Mouse (Mus musculus) spleen, adult 2 months (tissue): ENCODE data around the gene Stac3. TPM values are rescaled to one million over a fixed set of nuclear protein-coding genes. Genes with fewer than 3 reads are reported as not detected.

Experiments
- DNase-seq, 2 experiments: peaks; one replicate each; pipeline versions ENCODE4 v3.0.0 to v3.0.0-alpha.2; 2012 to 2021; ENCODE audit warnings: low spot score in 2 of 2, low read depth in 1 of 2
- H3K27ac ChIP-seq: fragments of 200-500 bp; 2 replicates; pipeline ENCODE4 v1.5.1; 2012; ENCODE audit warnings: low read length, inconsistent platforms; ENCODE audit not compliant: insufficient read depth
- H3K27me3 ChIP-seq: fragments of 200-500 bp; 2 replicates; pipeline ENCODE4 v1.6.1; 2012; ENCODE audit warnings: mild to moderate bottlenecking, moderate library complexity, low read length, inconsistent platforms; ENCODE audit not compliant: control insufficient read depth, insufficient read depth
- H3K36me3 ChIP-seq: fragments of 200-500 bp; 2 replicates; pipeline ENCODE4 v1.6.1; 2012; ENCODE audit warnings: mild to moderate bottlenecking, low read length, inconsistent platforms; ENCODE audit not compliant: control insufficient read depth, insufficient read depth
- H3K4me1 ChIP-seq: fragments of 200-500 bp; 2 replicates; pipeline ENCODE4 v1.6.1; 2011; ENCODE audit warnings: inconsistent platforms; ENCODE audit not compliant: control insufficient read depth, insufficient read depth, insufficient read length
- H3K4me3 ChIP-seq: fragments of 200-500 bp; 2 replicates; pipeline ENCODE4 v1.5.1; 2011; ENCODE audit warnings: mild to moderate bottlenecking, inconsistent platforms; ENCODE audit not compliant: insufficient read depth, insufficient read length; ENCODE audit errors: extremely low read depth
- CTCF ChIP-seq: fragments of 200-500 bp; IDR thresholded peaks from 2 replicates; pipeline ENCODE4 v1.5.1; 2011; ENCODE audit warnings: mild to moderate bottlenecking, inconsistent platforms; ENCODE audit not compliant: insufficient read depth, insufficient read length, insufficient replicate concordance; ENCODE audit errors: extremely low read depth
- POLR2A ChIP-seq: fragments of 200-500 bp; IDR thresholded peaks from 2 replicates; pipeline ENCODE4 v1.6.1; 2011; ENCODE audit warnings: low read depth, low read length, inconsistent platforms
- WGBS: fragments of 180-500 bp; shearing (Covaris S2); methylation state at CpG from one replicate; pipeline ENCODE4 v1.1.7; 2018; 5-methylcytosine and 5-hydroxymethylcytosine counted together
- polyA plus RNA-seq: library from polyadenylated mRNA; depleted of rRNA; stranded (reverse); fragments of >200 nt; gene quantifications from 2 replicates; pipeline ENCODE4 v1.2.3, GENCODE M21; 2012; rRNA removed

The Stac3 gene
- 2.0 and 2.2 TPM in 2 replicates for polyA plus RNA-seq

DNA sequence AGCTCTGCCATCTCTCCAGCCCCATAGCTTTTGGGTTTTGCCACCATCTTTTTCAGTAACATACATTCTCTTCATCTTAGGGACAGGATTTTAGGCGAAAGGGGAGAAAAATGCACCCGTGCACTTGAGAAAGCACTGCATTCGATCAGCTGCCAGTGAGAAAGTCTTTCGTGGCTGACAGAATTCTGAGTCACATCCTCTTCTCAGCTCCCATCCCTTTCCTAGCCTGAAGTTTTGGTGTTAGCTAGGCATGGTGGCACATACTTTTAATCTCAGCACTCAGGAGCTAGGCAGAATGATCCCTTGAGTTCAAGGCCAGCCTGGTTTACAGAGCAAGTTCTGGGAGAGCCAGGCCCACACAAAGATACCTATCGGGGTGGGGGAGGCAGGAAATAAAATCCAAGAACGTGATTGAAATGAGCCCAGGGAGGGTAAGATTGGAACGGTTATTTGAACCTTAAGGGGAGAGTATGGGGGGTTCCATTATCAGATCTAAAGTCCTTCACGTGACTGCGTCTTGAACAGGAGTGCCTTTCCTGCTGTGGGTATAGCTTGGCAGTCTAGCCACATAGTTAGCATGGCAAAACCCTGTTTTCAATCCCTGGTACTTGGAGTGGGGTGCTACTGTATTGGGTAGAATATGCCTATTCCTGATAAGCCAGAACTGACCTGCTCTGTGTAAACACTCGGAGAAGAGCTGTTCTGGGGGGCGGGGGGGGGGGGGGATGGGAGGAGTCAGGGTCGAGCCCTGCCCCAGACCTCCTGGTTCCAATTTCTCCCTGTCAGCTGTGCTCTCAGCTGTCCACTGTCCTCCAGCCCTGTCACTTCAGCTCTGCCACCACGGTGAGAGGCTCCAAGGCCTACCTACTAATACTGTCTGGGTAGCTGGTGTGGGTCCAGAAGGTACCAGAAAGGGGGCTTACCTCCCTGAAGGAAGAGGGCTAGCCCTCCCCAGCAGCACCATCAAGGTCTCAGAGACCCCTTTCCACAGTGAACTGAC is at the start of gene Stac3:
Gene Stac3, plus strand, starts transcription at position 793 of the 1,000 bp plus-strand sequence.
- Histone ChIP-seq H3K36me3 (peaks cover 25% of the 10 kb centered on the region), H3K4me3 (no peak within 1 kb of the TSS), H3K4me1 (no peaks in the 10 kb centered on the region), H3K27me3 (no peaks in the 10 kb centered on the region), H3K27ac (no peak within 1 kb of the TSS)
- no peak for DNase-seq
- WGBS, result 84% methylated on average over 13 of the region's 13 CpGs
- TF ChIP-seq POLR2A, result no peak
- no peak for TF ChIP-seq CTCF

DNA sequence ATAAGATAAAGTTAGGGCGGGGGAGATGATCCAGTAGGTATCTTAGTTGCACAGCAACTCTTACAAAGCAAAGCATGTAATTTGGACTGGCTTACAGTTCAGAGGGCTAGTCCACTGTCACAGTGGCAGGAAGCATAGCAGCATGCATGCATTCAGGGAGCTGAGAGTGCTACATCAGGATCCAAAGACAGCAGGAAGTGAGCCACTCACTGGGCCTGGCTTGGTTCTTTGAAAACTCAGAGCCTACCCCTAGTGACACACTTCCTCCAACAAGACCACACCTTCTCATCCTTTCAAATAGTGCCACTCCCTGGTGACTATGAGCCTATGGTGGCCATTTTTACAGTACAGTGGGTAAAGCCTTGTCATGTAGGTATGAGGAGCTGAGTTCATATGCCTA is 47.8 kb upstream of the Stac3 start:
- no peaks in the 10 kb centered on the region for H3K4me1 ChIP-seq
- TF ChIP-seq POLR2A (no peak), CTCF (no peak)
- H3K4me3 ChIP-seq, result no peak overlapping the region
- H3K27ac ChIP-seq, result no peak overlapping the region
- WGBS, result 88% methylated on average over 1 of the region's 1 CpGs
- H3K27me3 ChIP-seq, result no peaks in the 10 kb centered on the region
- DNase-seq, result no peak
- peaks cover 17% of the 10 kb centered on the region for H3K36me3 ChIP-seq

DNA sequence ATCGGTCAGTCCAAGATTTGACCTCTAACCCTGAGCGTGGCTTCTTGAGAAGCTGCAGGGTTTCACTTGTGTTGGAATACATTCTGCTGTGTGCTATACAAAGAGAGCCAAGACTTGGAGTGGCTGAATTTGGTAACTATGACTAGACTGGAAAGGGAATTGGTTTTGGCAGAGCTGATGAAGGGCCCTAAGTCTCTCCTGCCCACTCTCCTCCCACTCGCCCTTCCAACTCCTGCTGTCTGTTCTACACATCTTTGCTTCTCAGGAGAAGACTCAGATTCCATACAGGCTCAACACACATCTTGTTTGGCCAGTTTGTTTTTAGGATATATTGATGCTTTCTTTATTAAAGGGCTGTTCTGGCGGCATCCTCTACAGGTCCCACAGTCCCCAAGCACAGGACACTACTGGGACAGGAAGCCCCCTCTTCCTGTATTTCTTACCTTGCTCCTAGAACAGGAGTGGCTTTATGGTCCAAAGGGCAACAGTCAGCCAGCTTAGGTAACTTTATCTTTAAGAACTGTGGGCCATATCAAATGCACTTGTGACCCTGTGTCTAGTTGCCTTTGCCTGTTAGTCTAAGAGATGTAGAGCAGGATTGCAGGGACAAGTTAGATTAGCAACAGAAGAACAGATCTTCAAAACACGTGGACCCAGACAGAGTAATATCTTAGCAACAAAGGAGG is 38.9 kb upstream of the Stac3 start:
- TF ChIP-seq POLR2A (no peak), CTCF (no peak)
- peaks cover 18% of the 10 kb centered on the region for H3K36me3 ChIP-seq
- no peak overlapping the region for H3K27ac ChIP-seq
- no peaks in the 10 kb centered on the region for H3K27me3 ChIP-seq
- no peak for DNase-seq
- H3K4me3 ChIP-seq, result no peak overlapping the region
- H3K4me1 ChIP-seq, result no peaks in the 10 kb centered on the region
- WGBS, result 91% methylated on average over 5 of the region's 5 CpGs

DNA sequence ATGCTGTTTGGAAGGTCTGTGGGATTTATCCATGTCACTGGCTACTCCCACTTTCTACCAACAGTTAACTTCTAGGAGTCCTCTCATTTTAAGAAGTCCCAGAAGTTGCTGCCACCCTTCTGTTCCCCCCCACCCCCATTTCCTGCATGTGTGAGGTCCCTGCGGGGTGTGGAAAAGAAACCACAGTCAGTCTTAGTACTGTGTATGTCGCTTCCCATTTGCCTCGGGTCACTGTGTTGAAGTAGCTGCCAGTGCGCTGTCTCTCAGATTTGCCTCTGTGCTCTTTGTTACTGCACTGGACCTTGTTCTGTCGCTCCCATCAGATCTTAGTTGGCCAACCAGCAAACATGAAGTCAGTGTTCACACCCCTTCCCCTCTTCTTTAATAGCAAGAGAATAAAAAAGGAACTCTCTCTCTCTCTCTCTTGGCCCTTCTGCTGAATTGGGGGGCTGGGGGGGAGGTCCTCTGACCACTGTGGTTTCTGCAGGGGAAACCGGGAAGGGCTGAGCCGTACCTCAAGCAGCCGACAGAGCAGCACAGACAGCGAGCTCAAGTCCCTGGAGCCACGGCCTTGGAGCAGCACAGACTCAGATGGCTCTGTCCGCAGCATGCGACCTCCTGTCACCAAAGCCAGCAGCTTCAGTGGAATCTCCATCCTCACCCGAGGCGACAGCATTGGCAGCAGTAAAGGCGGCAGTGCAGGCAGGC is 30.1 kb upstream of the Stac3 start:
- no peak overlapping the region for H3K4me3 ChIP-seq
- peaks cover 5% of the 10 kb centered on the region for H3K4me1 ChIP-seq
- no peak for TF ChIP-seq POLR2A
- TF ChIP-seq CTCF, result no peak
- WGBS, result 16% methylated on average over 15 of the region's 15 CpGs
- no peaks in the 10 kb centered on the region for H3K27me3 ChIP-seq
- H3K27ac ChIP-seq, result no peak overlapping the region
- H3K36me3 ChIP-seq, result peaks cover 14% of the 10 kb centered on the region
- DNase-seq, result no peak

DNA sequence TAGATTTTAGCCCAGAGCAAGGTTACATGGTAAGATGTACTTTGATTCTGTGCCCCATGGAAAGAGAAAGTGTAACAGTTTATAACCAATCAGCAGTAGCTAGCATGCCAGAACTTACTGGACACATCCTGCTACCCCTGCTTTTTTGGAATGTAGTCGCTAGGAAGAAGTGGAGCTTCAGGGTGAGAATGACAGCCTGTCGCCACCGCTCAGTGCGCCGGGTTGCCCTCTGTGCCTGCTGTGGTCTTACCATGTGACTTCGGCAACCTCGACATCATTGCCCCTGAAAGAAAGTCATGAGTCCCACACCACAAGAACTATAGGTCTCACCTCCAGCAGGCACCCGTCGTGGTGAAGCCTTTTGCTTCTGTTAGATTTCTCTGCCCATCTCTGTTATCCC is 28.8 kb upstream of the Stac3 start:
- H3K27me3 ChIP-seq, result no peaks in the 10 kb centered on the region
- no peak for TF ChIP-seq CTCF
- TF ChIP-seq POLR2A, result no peak
- no peak for DNase-seq
- no peak overlapping the region for H3K4me3 ChIP-seq
- H3K4me1 ChIP-seq, result peaks cover 5% of the 10 kb centered on the region
- H3K27ac ChIP-seq, result no peak overlapping the region
- WGBS, result 51% methylated on average over 9 of the region's 9 CpGs
- H3K36me3 ChIP-seq, result peaks cover 19% of the 10 kb centered on the region

DNA sequence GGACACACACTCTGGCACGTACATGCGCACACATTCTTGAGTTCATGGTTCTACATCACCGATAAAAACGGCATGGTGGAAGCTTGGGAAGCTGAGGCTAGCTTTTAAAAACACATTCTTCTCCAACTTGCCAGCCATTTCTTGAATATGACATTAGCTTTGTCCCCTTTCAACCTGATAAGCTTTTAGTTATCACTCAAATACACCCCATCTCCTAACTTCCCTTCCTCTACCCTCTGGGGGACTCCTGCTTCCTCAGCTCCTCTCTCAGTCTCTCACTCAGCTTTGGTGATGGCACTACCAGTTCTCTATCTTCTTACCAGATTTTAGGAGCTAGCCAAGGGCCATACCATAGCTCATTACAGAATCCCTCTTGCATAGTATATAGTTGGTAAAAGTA is 26.3 kb upstream of the Stac3 start:
- no peak overlapping the region for H3K27ac ChIP-seq
- WGBS, result 94% methylated on average over 4 of the region's 4 CpGs
- peaks cover 5% of the 10 kb centered on the region for H3K4me1 ChIP-seq
- peaks cover 18% of the 10 kb centered on the region for H3K36me3 ChIP-seq
- no peak for DNase-seq
- H3K4me3 ChIP-seq, result no peak overlapping the region
- TF ChIP-seq CTCF (no peak), POLR2A (no peak)
- no peaks in the 10 kb centered on the region for H3K27me3 ChIP-seq
